Mouse (Mus musculus) bone marrow macrophage, adult 2 months (primary cell): ENCODE data around the gene Morc4.

Experiments
- CTCF ChIP-seq: IDR thresholded peaks from 2 replicates; pipeline ENCODE4 v1.5.1; 2012; ENCODE audit warnings: low read depth, mild to moderate bottlenecking, low read length, moderate library complexity
- POLR2A ChIP-seq: IDR thresholded peaks from 2 replicates; pipeline ENCODE4 v1.6.1; 2012; ENCODE audit warnings: mild to moderate bottlenecking, low read depth, low read length, borderline replicate concordance

DNA sequence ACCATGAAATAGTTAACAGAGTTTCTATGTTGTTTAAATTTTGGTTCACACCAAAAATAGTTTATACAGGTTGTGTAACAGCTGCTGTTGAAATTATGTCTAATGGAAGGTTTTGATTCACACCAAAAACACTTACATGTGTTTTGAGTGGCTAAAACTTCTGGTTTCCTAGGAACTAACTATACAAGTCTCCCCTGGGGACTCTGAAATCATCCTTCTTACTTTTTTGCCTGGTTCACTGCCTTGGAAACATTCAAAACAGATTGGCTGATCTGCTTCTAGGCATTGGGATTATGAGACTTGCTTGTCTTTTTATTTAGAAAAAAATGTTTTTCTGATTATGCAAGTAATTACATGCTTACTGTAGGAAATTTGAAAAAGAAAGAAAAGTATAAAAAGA lies 11.7 kb upstream of the Morc4 start:
- TF ChIP-seq CTCF (no peak), POLR2A (no peak)
